Mouse (Mus musculus) testis, postnatal 10 days (tissue): ENCODE data around the gene Apbb2.
A peak's percentile ranks its signal among the peaks of the same experiment; 100 is the strongest.

Experiments
- DNase-seq: peaks from one replicate; pipeline ENCODE4 v3.0.0; 2021; ENCODE audit warnings: low spot score

Apbb2 gene

DNA sequence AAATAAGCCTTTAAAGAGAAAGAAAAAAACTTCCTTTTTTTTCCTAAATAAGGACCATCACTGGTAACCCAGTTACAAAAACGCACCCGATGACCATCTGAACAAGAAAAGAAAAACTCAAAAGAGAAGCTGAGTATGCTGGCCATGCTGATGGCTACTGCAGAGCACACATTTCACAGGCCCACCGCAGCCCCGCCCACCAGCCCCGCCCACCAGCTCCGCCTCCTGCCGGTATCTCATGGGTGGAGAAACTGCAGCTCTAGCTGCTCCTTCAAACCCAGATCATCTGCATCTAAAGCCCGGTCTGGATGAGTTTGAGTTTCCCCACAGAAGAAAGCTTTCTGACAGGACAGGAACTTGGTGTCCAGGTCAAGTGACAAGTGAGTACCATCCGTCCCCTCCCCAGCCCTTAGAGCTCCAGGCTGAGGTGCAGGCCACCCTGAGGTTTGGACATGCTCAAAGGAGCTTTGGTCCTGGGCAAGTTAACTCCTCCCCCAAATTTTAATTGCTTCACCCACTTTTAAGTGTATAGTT is 16.2 kb downstream of the Apbb2 start:
- DNase-seq: peak; percentile 68

DNA sequence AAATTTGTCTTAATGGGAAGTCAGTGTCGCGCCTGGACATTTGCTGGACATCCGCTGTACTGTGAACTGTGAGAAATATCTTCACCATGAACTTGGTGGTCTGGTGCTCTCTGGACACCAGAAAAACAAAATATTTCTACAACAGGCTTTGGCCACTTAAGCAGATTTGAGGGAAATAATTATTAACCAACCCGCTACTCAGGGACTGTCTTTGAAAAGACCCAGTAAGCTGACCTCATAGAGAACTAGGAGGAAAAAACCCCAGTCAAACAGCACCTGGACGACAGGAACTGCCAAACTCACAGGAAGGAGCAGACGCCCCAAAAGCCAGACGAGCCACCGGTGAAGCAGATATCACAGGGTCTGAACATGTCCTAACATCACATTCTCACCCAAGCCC is 18.2 kb downstream of the Apbb2 start:
- DNase-seq: no peak

DNA sequence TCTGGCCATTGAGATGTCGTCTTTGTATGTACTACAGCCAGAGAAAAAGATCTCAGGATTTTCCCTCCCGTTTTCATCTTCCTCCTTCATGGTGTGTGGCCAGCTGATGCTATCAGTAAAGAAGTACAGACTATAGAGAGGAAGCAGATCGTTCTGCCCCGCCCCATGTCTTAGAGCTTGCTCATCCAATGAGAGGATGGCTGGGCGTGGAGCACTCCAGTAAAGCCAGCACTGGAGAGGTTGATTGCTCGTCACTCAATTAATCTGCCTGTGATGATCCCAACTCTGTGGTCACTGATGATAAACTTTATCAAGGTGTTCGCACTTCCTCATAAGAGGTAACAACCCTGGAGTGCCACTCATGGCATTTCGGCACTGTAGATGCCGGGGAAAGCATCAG is 18.7 kb downstream of the Apbb2 start:
- DNase-seq: no peak

DNA sequence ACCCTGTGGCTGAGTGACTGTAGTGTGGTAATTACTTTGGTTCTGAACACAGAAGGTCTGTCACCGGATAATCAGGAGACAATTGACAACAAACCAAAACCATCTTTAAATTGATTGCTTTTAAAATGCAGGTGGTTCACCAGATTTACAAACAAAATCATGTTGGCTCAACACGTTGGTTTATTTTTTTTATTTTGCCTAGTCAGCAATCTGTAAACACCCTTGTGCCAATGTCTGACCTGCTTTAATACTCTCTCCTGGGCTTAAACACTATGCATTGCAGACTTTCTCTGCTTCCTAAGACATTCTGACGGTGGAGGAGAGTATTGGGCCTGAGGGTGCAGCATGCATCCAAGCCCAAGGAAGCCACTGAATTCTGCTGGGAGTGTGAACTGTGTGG is 22.3 kb downstream of the Apbb2 start:
- DNase-seq: no peak

DNA sequence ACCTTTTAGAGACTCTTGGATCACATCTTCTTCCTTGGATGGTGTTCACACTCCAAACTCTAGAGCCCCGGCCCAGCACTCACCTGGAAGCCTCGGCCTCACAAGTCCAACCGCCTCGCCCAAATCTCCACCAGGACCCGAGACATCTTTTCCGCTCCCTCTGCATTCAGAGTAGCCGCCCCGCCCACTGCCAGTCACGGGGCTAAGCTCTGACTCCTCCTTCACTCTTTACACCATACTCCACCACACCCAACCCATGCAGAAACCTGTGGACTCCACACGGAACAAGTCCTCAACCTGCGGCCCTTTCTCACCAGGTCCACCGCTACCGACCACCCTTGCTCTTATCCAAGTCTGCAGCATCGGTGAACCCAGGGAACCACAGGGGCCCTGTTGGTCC is 23.7 kb downstream of the Apbb2 start:
- no peak for DNase-seq

DNA sequence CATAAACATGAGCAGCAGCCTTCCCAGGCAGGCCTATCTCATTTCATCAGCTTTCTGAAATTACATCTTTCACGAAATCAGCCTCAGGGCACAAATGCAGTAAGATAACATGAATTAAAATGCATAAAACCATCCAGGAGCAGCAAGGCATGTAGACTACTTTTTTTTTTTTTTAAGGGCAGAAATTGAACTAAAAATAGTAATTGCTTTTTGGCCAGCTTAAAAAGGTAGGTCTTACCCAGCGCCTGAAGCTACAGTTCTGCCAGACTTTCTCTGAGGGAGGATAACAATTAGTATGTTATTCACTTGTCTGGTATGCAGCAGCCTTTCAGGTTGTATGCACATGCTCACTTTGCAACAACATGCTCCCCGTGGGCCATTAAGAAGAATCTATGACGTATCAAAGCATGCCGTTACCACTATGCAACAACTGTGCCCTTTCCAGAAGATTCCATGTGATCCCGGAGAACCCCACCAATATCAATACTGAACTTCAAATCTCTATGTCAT is 32.3 kb downstream of the Apbb2 start:
- DNase-seq: no peak

DNA sequence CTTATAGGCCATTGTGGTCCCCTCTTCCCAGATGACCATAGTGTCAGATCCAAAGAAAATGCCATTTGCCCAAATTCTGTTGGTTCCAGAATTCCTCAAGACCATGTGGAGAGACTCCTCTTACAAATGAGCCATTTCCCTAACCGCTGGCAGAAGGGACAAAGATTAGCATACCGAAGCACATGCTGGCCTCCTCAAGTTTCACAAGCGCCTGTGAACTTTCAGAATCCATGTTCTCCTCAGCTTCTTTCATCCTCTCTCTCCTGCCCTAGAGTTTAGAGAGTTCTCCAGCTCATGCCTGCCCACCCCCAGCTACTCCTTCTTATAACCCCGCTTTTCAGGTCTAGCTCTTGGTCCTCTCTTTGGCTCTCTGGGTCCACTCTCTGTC is 35.6 kb downstream of the Apbb2 start:
- no peak for DNase-seq

DNA sequence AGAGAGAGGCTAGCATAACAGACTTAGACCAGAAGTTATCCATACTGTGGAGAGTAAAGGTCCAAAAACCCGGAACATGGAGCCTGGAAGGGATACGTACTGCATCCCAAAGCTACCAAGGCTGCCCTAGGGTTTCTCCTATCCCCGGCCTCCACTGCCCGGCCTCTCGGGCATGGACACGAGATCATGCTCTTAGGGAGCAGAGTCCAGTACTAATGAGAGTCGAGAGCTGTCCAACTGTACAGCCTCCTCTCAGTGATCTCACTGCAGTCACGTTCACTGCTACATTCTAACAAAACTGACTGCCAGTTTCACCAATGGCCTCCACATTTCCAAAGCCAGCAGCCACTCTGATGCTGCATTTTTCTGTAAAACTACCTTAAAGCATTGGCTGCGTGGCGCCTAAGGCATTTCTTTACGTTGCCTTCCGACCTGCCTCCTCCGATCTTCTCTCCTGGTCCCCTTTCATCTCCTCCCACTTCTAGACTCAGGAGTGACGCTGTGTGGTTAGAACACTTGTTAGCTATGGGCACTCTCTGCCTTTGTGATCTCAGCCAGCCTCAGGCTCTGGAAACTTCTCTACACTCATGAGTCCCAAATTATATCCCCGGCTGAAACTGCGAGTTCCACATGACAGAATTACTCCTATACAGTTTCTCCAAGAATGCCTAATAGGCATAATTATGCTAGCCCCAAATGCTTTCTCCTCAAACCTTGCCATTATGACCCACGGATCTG is 36.1 kb downstream of the Apbb2 start:
- no peak for DNase-seq

DNA sequence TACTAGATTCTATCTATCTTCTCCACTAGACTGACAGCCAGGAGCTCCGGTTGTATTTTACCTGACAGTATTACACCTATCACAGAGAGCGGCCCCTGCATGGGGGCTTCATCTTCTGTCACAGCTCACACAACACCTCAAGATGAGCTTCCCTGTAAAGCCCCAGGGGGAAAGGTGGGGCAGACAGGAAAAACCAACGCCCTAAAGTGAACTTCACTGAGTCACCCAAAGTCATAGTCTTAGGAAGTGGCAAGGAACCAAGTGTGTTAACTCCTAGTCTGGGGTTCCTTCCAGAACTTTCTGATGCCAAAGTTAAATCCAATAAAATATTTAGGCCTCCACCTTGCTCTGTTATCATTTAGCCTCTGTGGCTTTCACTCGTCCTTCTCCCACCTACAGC is 39.5 kb downstream of the Apbb2 start:
- DNase-seq: no peak

DNA sequence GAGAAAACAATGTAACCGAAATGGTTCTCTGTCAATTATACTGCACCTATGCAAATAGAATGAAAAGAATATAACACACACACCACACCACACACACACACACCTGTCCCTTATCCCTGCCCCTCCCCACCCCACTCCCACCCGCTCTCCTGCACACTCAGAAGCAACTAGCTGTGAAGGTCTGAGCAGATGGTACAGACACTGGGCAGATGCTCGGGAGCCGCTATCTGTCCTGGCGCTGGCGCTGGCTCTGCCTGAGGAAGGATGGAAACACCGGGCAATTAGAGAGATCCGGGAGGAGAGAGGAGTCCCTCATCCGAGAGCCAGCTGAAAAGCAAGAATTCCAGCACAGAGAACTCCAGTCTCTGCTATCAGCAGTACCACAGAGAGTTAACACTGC is 42.3 kb downstream of the Apbb2 start:
- DNase-seq: no peak

DNA sequence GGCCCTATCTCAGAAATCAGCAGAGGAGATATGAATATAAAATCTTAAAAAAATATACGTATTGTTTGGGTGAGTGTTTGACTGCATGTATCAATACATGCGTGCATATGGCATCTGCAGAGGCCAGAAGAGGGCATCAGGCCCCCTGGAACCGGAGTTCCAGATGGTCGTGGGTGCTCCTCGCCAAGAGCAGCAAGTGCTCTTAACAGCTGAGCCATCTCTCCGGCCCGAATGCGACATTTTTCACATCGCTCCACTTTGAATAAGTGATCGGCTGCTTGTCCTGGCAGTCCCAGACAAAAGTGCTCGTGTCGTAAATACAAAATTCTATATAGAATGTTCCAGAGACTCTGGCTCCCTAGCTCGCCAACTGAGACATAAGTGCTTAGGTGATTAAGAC is 43.4 kb downstream of the Apbb2 start:
- DNase-seq: no peak

DNA sequence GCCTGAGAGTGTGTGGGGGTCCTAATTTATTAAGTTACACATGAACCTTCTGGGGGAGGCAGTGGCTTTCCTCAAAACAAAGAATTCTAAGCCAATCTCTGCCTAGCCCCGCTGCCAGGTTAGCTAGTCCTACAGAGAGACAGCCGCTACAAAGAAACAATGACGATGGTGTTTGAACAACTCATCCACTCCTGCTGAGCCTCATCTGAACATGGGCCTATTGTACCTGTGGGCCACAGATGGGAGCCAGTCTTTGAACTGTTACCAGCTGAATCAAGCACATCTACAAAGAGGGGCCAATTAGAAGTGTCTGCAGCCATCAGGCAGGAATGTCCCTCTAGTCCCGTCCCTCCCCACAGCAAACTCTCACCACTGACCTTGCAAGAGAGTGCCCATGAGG is 45.3 kb downstream of the Apbb2 start:
- DNase-seq: no peak

DNA sequence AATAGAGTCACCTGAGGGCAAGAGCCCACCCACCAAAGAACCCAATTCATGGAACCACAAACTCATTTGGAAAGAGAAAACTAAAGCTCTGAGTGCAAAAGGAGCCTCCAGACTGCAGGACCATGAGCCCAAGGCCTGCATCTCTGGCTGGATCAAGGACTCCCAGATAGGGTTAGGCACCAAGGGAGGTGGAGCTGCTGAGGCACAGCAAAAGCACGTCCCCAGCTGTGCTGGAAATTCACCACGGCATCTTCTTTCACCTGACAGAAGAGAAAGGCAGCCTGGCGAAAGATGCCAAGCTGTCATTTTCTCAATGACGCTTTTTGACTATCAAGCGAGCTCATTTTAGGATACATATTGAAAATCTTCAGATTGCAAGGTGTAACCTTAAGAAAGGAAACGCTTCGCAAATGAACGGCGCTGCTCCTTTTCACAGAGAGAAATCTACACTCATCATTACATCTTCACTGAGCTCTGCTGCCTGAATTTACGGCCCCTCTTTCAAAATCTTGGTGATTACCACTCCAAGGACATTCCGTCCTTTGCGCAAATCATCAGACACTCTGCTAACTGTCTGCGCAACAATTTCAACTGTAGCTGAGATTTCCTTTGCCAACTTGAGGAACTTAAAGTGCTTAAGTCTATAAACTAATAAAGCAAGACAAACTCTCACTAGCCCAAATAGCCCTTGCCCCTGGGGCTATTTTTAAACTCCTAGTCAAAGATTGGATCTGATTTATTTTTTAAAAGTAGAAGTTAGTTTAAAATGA is 46.3 kb downstream of the Apbb2 start:
- no peak for DNase-seq

DNA sequence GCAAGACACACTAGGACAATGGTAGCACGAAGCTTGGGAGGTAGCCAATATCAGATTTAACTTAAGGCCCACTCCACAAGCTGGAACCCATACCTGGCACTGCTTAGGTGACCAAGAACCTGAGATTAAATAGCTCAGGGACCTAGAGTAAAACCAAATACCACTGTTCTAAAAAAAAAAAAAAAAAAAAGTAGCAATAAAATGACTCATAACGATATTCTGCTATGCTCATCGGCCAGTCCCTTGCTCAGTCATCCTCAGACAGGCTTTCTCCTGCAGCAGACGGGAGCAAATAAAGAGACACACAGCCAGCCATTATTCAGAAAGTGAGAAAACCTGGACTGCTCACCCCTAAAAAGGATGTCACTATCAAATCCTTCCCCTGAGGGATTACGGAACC is 47.9 kb downstream of the Apbb2 start:
- no peak for DNase-seq

DNA sequence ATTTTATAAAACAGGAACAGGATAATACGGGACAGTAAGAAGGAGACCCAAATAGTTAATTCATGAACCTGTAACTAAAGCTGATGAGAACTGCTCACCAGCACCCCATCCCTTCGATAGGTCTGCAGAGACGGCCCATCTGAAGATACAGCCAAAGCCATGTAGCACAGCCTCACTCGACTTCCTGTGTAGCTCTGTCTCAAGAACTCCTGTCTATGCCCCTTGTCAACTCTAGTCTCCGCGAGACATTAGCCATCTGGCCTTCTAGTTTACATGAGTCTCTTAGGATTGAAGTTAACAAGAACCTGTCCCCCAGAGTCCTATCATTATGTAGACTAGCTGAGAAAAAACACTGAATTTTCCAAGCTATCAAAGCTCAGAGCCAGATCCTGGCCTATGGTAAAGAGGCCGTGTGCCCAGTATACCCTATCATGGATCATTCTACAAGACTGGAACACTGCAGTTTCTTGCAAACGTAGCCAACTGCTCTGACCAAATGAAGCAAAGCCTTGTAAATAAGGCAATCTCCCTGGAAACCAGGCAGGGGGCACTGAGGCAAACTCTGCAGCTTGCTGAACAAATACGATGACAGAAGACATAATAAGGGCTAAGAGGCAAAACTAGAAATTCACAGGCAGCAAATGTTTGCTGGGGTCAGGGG is 49.3 kb downstream of the Apbb2 start:
- no peak for DNase-seq

DNA sequence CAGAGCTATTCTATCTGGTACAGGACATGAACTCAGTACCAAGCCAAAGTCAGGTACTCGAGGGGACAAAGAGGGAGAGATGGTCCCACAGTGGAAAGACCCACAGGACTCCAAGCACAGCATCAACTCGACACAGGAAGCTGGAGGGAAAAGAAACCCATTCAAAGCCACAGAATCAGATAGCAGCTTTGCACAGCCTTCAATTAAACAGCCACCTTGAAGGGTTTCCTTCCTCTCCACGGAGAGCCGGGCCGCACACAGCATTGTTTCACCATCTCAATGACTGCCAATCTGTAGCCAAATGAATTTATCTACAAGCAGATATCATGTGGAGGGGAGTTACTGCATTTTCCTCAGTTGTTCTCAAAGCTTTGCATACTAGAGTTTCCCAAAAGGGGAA is 50.6 kb downstream of the Apbb2 start:
- DNase-seq: no peak

DNA sequence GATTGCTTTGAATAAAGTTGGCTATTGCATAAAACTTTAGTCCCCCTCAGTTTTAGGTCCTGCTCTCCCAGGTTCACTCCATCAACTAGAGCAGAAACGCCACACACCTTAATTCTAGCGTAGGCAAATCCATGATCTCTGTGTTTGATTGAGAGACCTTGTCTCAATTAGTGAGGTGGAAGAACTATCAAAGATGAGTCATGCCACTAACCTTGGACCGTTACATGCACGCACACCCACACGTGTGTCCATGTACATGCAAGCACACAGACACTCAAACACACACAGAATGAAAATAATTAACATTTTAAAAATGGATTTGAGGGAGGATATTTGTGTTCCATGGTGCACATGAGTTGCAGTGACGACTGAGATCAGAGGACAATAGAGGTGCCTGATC is 51.2 kb downstream of the Apbb2 start:
- DNase-seq: no peak

DNA sequence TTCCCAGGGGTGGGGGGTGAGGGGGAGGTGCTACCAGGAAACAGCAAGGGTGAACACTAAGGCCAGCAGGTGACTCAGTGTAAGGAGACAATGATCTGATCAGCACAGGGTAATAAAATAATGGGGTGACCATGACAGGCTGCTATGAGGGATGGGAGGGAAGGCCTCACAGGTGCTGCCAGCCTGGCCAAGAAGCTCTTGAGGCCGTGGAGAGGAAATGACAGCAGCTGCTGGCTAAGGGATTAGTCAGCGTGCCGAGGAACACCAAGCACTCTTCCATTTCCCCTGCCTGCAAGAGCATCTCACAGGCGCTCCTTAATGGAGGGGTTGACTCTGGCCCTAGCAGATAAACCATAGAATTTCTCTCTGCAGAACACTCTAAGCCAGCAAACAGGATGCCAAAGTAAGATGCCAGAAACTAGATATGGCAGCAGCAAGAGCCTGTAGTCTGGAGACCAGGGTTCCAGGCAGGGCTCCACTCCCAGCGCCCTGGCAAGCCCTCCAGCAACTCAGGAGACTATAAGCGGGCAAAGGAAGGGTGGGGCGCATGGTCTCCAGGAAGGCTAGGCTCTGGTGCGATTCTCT is 58.9 kb downstream of the Apbb2 start:
- no peak for DNase-seq

DNA sequence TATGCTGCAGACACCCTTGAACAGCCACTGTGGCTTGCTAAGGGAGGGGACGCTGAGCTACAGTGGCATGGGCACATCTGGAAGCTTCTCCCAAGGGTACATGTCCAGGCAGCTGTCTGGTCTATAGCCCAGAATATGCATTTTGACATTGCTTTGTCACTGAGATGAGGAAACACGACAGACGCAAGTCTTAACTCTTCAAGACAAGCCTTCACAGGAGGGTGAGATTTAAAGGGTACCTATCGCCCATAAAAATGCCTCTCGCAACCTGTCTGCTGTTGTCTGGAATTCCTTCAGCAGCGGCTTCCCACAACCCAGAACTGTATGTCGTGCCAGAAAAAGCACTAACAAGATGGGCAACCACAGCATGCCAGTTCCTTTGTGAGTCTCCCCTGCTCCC is 60.5 kb downstream of the Apbb2 start:
- DNase-seq: no peak

DNA sequence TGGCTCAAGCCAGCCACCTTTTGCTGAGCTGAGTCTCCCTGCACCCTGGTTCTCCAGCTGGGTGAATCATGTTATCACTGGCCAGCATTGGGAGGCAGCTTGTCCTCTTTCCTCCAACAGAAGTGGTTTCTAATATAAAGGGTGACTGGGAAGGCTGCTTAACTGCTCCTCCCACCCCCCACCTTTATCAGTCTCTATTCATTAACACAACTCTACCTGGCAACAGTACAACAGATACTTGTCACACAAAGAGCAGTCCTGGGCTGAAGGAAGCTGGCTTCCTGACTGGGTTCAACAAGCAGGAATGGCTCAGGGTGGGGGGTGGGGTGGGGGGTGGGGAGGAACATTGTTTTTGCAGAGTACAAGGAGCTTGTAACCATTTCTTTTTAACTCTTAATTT is 64.7 kb downstream of the Apbb2 start:
- DNase-seq: no peak

DNA sequence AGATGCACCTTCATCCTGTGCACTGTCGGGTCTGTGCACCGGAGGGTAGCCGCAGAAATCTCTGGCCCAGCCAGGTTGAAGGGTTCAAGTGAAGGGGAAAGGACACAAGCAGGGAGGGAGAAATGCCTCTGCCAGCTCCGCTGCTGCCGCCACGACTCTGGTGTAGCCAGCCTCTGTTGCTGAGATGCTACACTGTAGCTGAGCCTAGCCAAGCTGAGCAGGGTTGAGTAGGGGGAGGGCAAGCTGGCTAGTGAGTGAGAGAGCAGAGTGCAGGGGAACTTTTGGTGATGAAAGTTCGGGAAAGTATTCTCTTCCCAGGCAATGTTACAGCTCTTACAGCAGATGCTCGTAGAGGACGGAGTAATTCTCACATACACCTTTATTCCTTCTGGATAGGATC is 66.3 kb downstream of the Apbb2 start:
- DNase-seq: no peak

DNA sequence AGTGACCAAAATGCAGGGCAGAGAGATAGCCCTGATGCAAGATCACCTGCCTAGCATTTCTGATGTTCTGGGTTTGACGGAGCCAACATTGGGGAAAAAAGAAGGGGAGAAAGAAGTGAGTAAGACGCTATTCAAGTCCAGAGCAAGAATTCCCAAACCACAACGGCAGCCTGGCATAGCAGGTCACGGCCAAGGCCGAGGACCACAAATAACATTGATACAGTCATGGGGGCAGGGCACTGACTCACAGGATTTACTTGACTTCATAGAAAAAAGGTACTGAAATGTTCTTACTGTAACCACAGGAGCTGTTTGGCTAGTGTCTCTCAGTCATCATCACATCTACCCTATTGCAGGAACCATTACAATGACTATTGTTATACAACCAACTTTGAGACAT is 68.3 kb downstream of the Apbb2 start:
- DNase-seq: no peak

DNA sequence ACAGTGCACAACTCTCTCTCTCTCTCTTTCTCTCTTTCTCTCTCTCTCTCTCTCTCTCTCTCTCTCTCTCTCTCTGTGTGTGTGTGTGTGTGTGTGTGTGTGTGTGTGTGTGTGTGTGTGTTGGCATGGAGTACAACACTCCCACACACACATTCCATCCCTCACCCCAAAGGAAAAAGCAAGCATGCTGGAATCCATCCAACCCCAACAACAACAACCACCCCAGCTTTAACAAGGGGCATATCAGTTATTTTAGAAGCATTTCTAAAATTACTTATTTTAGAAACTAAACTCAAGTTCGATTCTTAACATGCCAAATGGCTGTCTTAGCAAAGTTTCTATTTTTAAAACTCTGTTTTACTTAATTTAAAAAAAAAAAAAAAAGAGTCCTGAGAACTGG is 68.9 kb downstream of the Apbb2 start:
- no peak for DNase-seq
